ENCODE assay signal across 20 mouse cellular contexts in genomic region chr6:135405093-135405492, GRCm38 (mm10). TPM values are rescaled to one million over a fixed set of nuclear protein-coding genes. Genes with fewer than 3 reads are reported as not detected.
DNase-seq lines count a peak whose midpoint lies in the region; ATAC-seq and TF ChIP-seq lines count a peak whose summit lies in the region.
"Had no signal": no experiment of that assay in that cellular context is flagged by ENCODE, and none has a peak within 500 bp of the region (broad histone marks: within the 10 kb centered on the region; RNA-seq: fewer than 3 reads in every experiment).

No protein-coding gene starts in this region.

- 0 out of 2 replicates have a peak, but pooled peaks cover 10% of the 10 kb centered on the region for H3K4me1 ChIP-seq in heart, embryonic 13.5 days
- H3K4me1 ChIP-seq in liver, embryonic 14.5 days (replicated peaks; ENCODE audit: control insufficient read depth in 2 of 2, insufficient read depth in 2 of 2, low read length in 1 of 2): peaks cover 5 to 26% of the 10 kb centered on the region in 2 experiments
- H3K4me1 ChIP-seq: embryonic facial prominence, embryonic 12.5 days; forebrain, embryonic 13.5 days; hindbrain, embryonic 15.5 days; limb, embryonic 15.5 days had no signal

- no peaks in the 10 kb centered on the region for H3K9me3 ChIP-seq in heart, embryonic 13.5 days
- no peaks in the 10 kb centered on the region for H3K9me3 ChIP-seq in liver, embryonic 14.5 days (ENCODE audit: control insufficient read depth, low read length)
- H3K9me3 ChIP-seq: embryonic facial prominence, embryonic 12.5 days; forebrain, embryonic 13.5 days; hindbrain, embryonic 15.5 days; limb, embryonic 15.5 days; midbrain, embryonic 13.5 days had no signal

- no peak overlapping the region for H3K9ac ChIP-seq in heart, embryonic 13.5 days
- H3K9ac ChIP-seq in liver, embryonic 14.5 days (replicated peaks): no peak overlapping the region
- H3K9ac ChIP-seq: embryonic facial prominence, embryonic 12.5 days; forebrain, embryonic 13.5 days; hindbrain, embryonic 15.5 days; limb, embryonic 15.5 days; midbrain, embryonic 13.5 days had no signal

- no peak for DNase-seq in heart, postnatal 10 days
- DNase-seq in c-Kit-positive CD71-positive TER-119-positive erythroid progenitor cells, embryonic 14.5 days (ENCODE audit: low spot score): peak; percentile 21
- peak; percentile 10 to 26 (median 25) for DNase-seq in liver, embryonic 14.5 days (ENCODE audit: low read depth in 3 of 3, low spot score in 3 of 3)
- no peak for DNase-seq in B cell, adult 2 months
- DNase-seq in layer of hippocampus, postnatal 14 days (ENCODE audit: low spot score in 2 of 2): no peak
- no peak for DNase-seq in embryo, embryonic 9.5 days (ENCODE audit: extremely low spot score)
- DNase-seq: adrenal gland, postnatal 25 days; cerebellum, adult 11 months; cerebellum, postnatal 10 days; kidney, adult 2 months; left cerebral cortex, postnatal 4 days had no signal

- H3K27ac ChIP-seq in heart, embryonic 13.5 days (replicated peaks): no peak overlapping the region
- no peak overlapping the region for H3K27ac ChIP-seq in liver, embryonic 14.5 days
- H3K27ac ChIP-seq: embryonic facial prominence, embryonic 12.5 days; forebrain, embryonic 13.5 days; hindbrain, embryonic 15.5 days; kidney, postnatal 0 days; limb, embryonic 15.5 days; macrophage; midbrain, embryonic 13.5 days; stomach, postnatal 0 days had no signal

- H3K4me3 ChIP-seq in heart, embryonic 13.5 days: no peak overlapping the region
- no peak overlapping the region for H3K4me3 ChIP-seq in liver, embryonic 14.5 days (ENCODE audit: insufficient read depth in 1 of 2, low read depth in 2 of 2, low read length in 2 of 2)
- H3K4me3 ChIP-seq: embryonic facial prominence, embryonic 12.5 days; forebrain, embryonic 13.5 days; hindbrain, embryonic 15.5 days; limb, embryonic 15.5 days; midbrain, embryonic 13.5 days had no signal

- peak overlapping the region; percentile 21 for H3K4me2 ChIP-seq in heart, embryonic 13.5 days
- peak overlapping the region; percentile 30 for H3K4me2 ChIP-seq in liver, embryonic 14.5 days (ENCODE audit: low read depth)
- H3K4me2 ChIP-seq: embryonic facial prominence, embryonic 12.5 days; forebrain, embryonic 13.5 days; hindbrain, embryonic 15.5 days; limb, embryonic 15.5 days; midbrain, embryonic 13.5 days had no signal

- TF ChIP-seq EP300 in liver, embryonic 14.5 days (IDR thresholded peaks at IDR 0.05; ENCODE audit: low read depth): peak; percentile 61

- no peak for ATAC-seq in heart, embryonic 13.5 days (ENCODE audit: extremely low read depth, insufficient number of reproducible peaks, low FRiP score, low TSS enrichment)
- peak; percentile 85 for ATAC-seq in liver, embryonic 14.5 days (ENCODE audit: insufficient read depth)
- ATAC-seq: forebrain, embryonic 13.5 days; midbrain, embryonic 13.5 days had no signal

- intact Hi-C loops in heart, postnatal 10 days (cut with DNase I): no loop called here

- H3K27me3 ChIP-seq in heart, embryonic 13.5 days (replicated peaks): no peaks in the 10 kb centered on the region; the same call in none of the 2 replicates
- H3K27me3 ChIP-seq in liver, embryonic 14.5 days (ENCODE audit: control insufficient read depth, insufficient read depth, low read length): no peaks in the 10 kb centered on the region
- H3K27me3 ChIP-seq: forebrain, embryonic 13.5 days; hindbrain, embryonic 15.5 days; limb, embryonic 15.5 days; midbrain, embryonic 13.5 days had no signal

- no peaks in the 10 kb centered on the region for H3K36me3 ChIP-seq in heart, embryonic 13.5 days
- H3K36me3 ChIP-seq in liver, embryonic 14.5 days (replicated peaks; ENCODE audit: control insufficient read depth, insufficient read depth, low read depth): no peaks in the 10 kb centered on the region
- H3K36me3 ChIP-seq: embryonic facial prominence, embryonic 12.5 days; hindbrain, embryonic 15.5 days; limb, embryonic 15.5 days; midbrain, embryonic 13.5 days had no signal

- WGBS in heart, embryonic 13.5 days: 48% methylated on average over 11 of the region's 11 CpGs
- WGBS in liver, embryonic 14.5 days (ENCODE audit: insufficient replicate concordance): 24% methylated on average over 11 of the region's 11 CpGs

- TF ChIP-seq CTCF in liver, embryonic 14.5 days (IDR thresholded peaks at IDR 0.05; ENCODE audit: low read depth): no peak

RNA-seq across cellular contexts. Expression of gene Emp1, which starts 42.7 kb away (rescaled TPM):
- 37.4 and 38.4 TPM in 2 replicates for polyA plus RNA-seq in heart, embryonic 13.5 days (2015; fragmentation: Nextera tagmentation; extraction: Ambion mirVana)
- total RNA-seq in heart, postnatal 10 days (2021): 100 to 1,000 TPM; 192 to 206 TPM
- 2.0 and 2.1 TPM in 2 replicates for polyA plus RNA-seq in liver, embryonic 14.5 days (2012; rRNA removed)
- polyA plus RNA-seq in liver, embryonic 14.5 days (2014; fragmentation: Nextera tagmentation; extraction: Ambion mirVana): 0.55 and 0.66 TPM in 2 replicates
- total RNA-seq in layer of hippocampus, postnatal 14 days (2021): 1 to 10 TPM; 2.8 to 6.2 TPM

Comparison
In these comparisons a context has a peak if more than half of its experiments do, and no peak if none do; other contexts are left out.
1. DNase-seq: peak in c-Kit-positive CD71-positive TER-119-positive erythroid progenitor cells, embryonic 14.5 days (single experiment) and liver, embryonic 14.5 days (3 of 3); none in heart, postnatal 10 days (0 of 2), B cell, adult 2 months (0 of 2), layer of hippocampus, postnatal 14 days (0 of 2) and embryo, embryonic 9.5 days (single experiment).
2. RNA of gene Emp1, which starts 42.7 kb away (total RNA-seq): 192 to 206 TPM in heart, postnatal 10 days; 2.8 to 6.2 TPM in layer of hippocampus, postnatal 14 days; every median in the first group is over 10 times any median in the second.